Mouse (Mus musculus): ENCODE measurements around the gene Sstr5. TPM values are rescaled to one million over a fixed set of nuclear protein-coding genes. Genes with fewer than 3 reads are reported as not detected.

Gene Sstr5
- not detected in 2 replicates for polyA plus RNA-seq (2012; ENCODE audit: insufficient read depth, insufficient read length, missing spikeins)

- H3K4me1 ChIP-seq (ENCODE audit: control insufficient read depth, insufficient read depth, low read length): no peaks in the 10 kb centered on the region
- no peak within 1 kb of the TSS for H3K4me3 ChIP-seq (ENCODE audit: insufficient read depth, low read length)
- TF ChIP-seq CTCF (IDR thresholded peaks at IDR 0.05; ENCODE audit: low read depth, low read length) (no peak), POLR2A (IDR thresholded peaks at IDR 0.05; ENCODE audit: borderline replicate concordance, low read depth, low read length) (no peak)
- H3K27ac ChIP-seq (ENCODE audit: insufficient read depth, low read depth, low read length): no peak within 1 kb of the TSS
Measured at GRCm38 (mm10) chr17:25497013-25497412, at the start of gene Sstr5. Gene Sstr5 (minus strand): TSS chr17:25497288.

GRCm38 (mm10) chr17:25541768-25542167 lies 44.7 kb upstream of the Sstr5 start:
- Histone ChIP-seq H3K27ac (ENCODE audit: insufficient read depth, low read depth, low read length) (no peak overlapping the region), H3K4me1 (ENCODE audit: control insufficient read depth, insufficient read depth, low read length) (no peaks in the 10 kb centered on the region), H3K4me3 (ENCODE audit: insufficient read depth, low read length) (no peak overlapping the region)
- TF ChIP-seq CTCF (IDR thresholded peaks at IDR 0.05; ENCODE audit: low read depth, low read length) (no peak), POLR2A (IDR thresholded peaks at IDR 0.05; ENCODE audit: borderline replicate concordance, low read depth, low read length) (no peak)

- Histone ChIP-seq H3K4me1 (ENCODE audit: control insufficient read depth, insufficient read depth, low read length) (no peaks in the 10 kb centered on the region), H3K27ac (ENCODE audit: insufficient read depth, low read depth, low read length) (no peak overlapping the region), H3K4me3 (ENCODE audit: insufficient read depth, low read length) (no peak overlapping the region)
- no peak for TF ChIP-seq CTCF (IDR thresholded peaks at IDR 0.05; ENCODE audit: low read depth, low read length)
Measured at GRCm38 (mm10) chr17:25540731-25541130, 43.6 kb upstream of the Sstr5 start.

- TF ChIP-seq POLR2A (IDR thresholded peaks at IDR 0.05; ENCODE audit: borderline replicate concordance, low read depth, low read length): no peak
- TF ChIP-seq CTCF (IDR thresholded peaks at IDR 0.05; ENCODE audit: low read depth, low read length): no peak
- Histone ChIP-seq H3K4me3 (ENCODE audit: insufficient read depth, low read length) (no peak overlapping the region), H3K4me1 (ENCODE audit: control insufficient read depth, insufficient read depth, low read length) (no peaks in the 10 kb centered on the region), H3K27ac (ENCODE audit: insufficient read depth, low read depth, low read length) (no peak overlapping the region)
Measured at GRCm38 (mm10) chr17:25538945-25539875, 42.1 kb upstream of the Sstr5 start.

- no peak overlapping the region for H3K4me3 ChIP-seq (ENCODE audit: insufficient read depth, low read length)
- no peaks in the 10 kb centered on the region for H3K4me1 ChIP-seq (ENCODE audit: control insufficient read depth, insufficient read depth, low read length)
- no peak overlapping the region for H3K27ac ChIP-seq (ENCODE audit: insufficient read depth, low read depth, low read length)
- TF ChIP-seq POLR2A (IDR thresholded peaks at IDR 0.05; ENCODE audit: borderline replicate concordance, low read depth, low read length) (no peak), CTCF (IDR thresholded peaks at IDR 0.05; ENCODE audit: low read depth, low read length) (no peak)
Measured at GRCm38 (mm10) chr17:25530357-25531022, 33.4 kb upstream of the Sstr5 start.

GRCm38 (mm10) chr17:25522080-25522479 lies 25.0 kb upstream of the Sstr5 start:
- Histone ChIP-seq H3K4me3 (ENCODE audit: insufficient read depth, low read length) (no peak overlapping the region), H3K4me1 (ENCODE audit: control insufficient read depth, insufficient read depth, low read length) (no peaks in the 10 kb centered on the region), H3K27ac (ENCODE audit: insufficient read depth, low read depth, low read length) (no peak overlapping the region)
- no peak for TF ChIP-seq POLR2A (IDR thresholded peaks at IDR 0.05; ENCODE audit: borderline replicate concordance, low read depth, low read length)
- TF ChIP-seq CTCF (IDR thresholded peaks at IDR 0.05; ENCODE audit: low read depth, low read length): no peak

- H3K27ac ChIP-seq (ENCODE audit: insufficient read depth, low read depth, low read length): no peak overlapping the region
- TF ChIP-seq CTCF (IDR thresholded peaks at IDR 0.05; ENCODE audit: low read depth, low read length) (no peak), POLR2A (IDR thresholded peaks at IDR 0.05; ENCODE audit: borderline replicate concordance, low read depth, low read length) (no peak)
- no peaks in the 10 kb centered on the region for H3K4me1 ChIP-seq (ENCODE audit: control insufficient read depth, insufficient read depth, low read length)
- no peak overlapping the region for H3K4me3 ChIP-seq (ENCODE audit: insufficient read depth, low read length)
Measured at GRCm38 (mm10) chr17:25520492-25520891, 23.4 kb upstream of the Sstr5 start.

- Histone ChIP-seq H3K27ac (ENCODE audit: insufficient read depth, low read depth, low read length) (no peak overlapping the region), H3K4me3 (ENCODE audit: insufficient read depth, low read length) (no peak overlapping the region), H3K4me1 (ENCODE audit: control insufficient read depth, insufficient read depth, low read length) (no peaks in the 10 kb centered on the region)
- TF ChIP-seq POLR2A (IDR thresholded peaks at IDR 0.05; ENCODE audit: borderline replicate concordance, low read depth, low read length): no peak
- TF ChIP-seq CTCF (IDR thresholded peaks at IDR 0.05; ENCODE audit: low read depth, low read length): no peak
Measured at GRCm38 (mm10) chr17:25519511-25519910, 22.4 kb upstream of the Sstr5 start.

GRCm38 (mm10) chr17:25518144-25518543 lies 21.1 kb upstream of the Sstr5 start:
- no peak overlapping the region for H3K4me3 ChIP-seq (ENCODE audit: insufficient read depth, low read length)
- H3K4me1 ChIP-seq (ENCODE audit: control insufficient read depth, insufficient read depth, low read length): no peaks in the 10 kb centered on the region
- H3K27ac ChIP-seq (ENCODE audit: insufficient read depth, low read depth, low read length): no peak overlapping the region
- no peak for TF ChIP-seq CTCF (IDR thresholded peaks at IDR 0.05; ENCODE audit: low read depth, low read length)
- TF ChIP-seq POLR2A (IDR thresholded peaks at IDR 0.05; ENCODE audit: borderline replicate concordance, low read depth, low read length): no peak

GRCm38 (mm10) chr17:25516315-25516714 lies 19.2 kb upstream of the Sstr5 start:
- Histone ChIP-seq H3K27ac (ENCODE audit: insufficient read depth, low read depth, low read length) (no peak overlapping the region), H3K4me1 (ENCODE audit: control insufficient read depth, insufficient read depth, low read length) (no peaks in the 10 kb centered on the region), H3K4me3 (ENCODE audit: insufficient read depth, low read length) (no peak overlapping the region)
- TF ChIP-seq CTCF (IDR thresholded peaks at IDR 0.05; ENCODE audit: low read depth, low read length): no peak
- TF ChIP-seq POLR2A (IDR thresholded peaks at IDR 0.05; ENCODE audit: borderline replicate concordance, low read depth, low read length): no peak
